ENCODE assay signal across 22 mouse cellular contexts in genomic region chr5:119365157-119365556, GRCm38 (mm10).
"Had no signal": no experiment of that assay in that cellular context is flagged by ENCODE, and none has a peak within 500 bp of the region (broad histone marks: within the 10 kb centered on the region; RNA-seq: fewer than 3 reads in every experiment).

No protein-coding gene starts in this region.

- ATAC-seq: liver, postnatal 0 days; lung, postnatal 0 days; midbrain, embryonic 16.5 days had no signal

- H3K4me1 ChIP-seq: liver, embryonic 15.5 days; midbrain, embryonic 12.5 days; neural tube, embryonic 13.5 days; neural tube, embryonic 15.5 days; stomach, embryonic 15.5 days had no signal

- DNase-seq: liver, postnatal 0 days; lung, adult 2 months; lung, postnatal 14 days; lung, postnatal 36 days; midbrain, embryonic 14.5 days; retina, postnatal 1 day; right cerebral cortex, adult 18-20 months; right cerebral cortex, postnatal 25 days; thymus, postnatal 14 days; thymus, postnatal 36 days had no signal

- H3K4me2 ChIP-seq: liver, embryonic 15.5 days; lung, embryonic 15.5 days; midbrain, embryonic 12.5 days; neural tube, embryonic 13.5 days; neural tube, embryonic 15.5 days; stomach, embryonic 15.5 days had no signal

- H3K9me3 ChIP-seq: liver, embryonic 15.5 days; lung, embryonic 15.5 days; midbrain, embryonic 12.5 days; neural tube, embryonic 13.5 days; neural tube, embryonic 15.5 days; stomach, embryonic 15.5 days had no signal

- H3K27ac ChIP-seq: liver, embryonic 15.5 days; lung, embryonic 15.5 days; macrophage; midbrain, embryonic 10.5 days; midbrain, embryonic 12.5 days; neural tube, embryonic 13.5 days; neural tube, embryonic 15.5 days; stomach, embryonic 15.5 days; stomach, postnatal 0 days had no signal

- H3K27me3 ChIP-seq: liver, embryonic 15.5 days; lung, embryonic 15.5 days; stomach, embryonic 15.5 days had no signal

- H3K4me3 ChIP-seq: liver, embryonic 15.5 days; lung, embryonic 15.5 days; midbrain, embryonic 10.5 days; midbrain, embryonic 12.5 days; myocyte; neural tube, embryonic 13.5 days; neural tube, embryonic 15.5 days; stomach, embryonic 15.5 days had no signal

- H3K9ac ChIP-seq: liver, embryonic 15.5 days; liver, postnatal 0 days; lung, embryonic 15.5 days; midbrain, embryonic 12.5 days; neural tube, embryonic 13.5 days; neural tube, embryonic 15.5 days; stomach, embryonic 15.5 days had no signal

- H3K36me3 ChIP-seq: liver, embryonic 15.5 days; lung, embryonic 15.5 days; midbrain, embryonic 10.5 days; midbrain, embryonic 12.5 days; neural tube, embryonic 13.5 days; neural tube, embryonic 15.5 days; stomach, embryonic 15.5 days had no signal
